Mouse (Mus musculus): Measurements from ENCODE around the gene Stx4a. TPM values are rescaled to one million over a fixed set of nuclear protein-coding genes. Genes with fewer than 3 reads are reported as not detected.
"Not testable (repeated sequence)": the region's sequence is repeated elsewhere in the genome, so short reads cannot be mapped to it uniquely, and the experiment has no call there.

The Stx4a gene
- 100 to 1,000 TPM in 1 of 2 experiments, 10 to 100 TPM in 1; 99.2 to 104 TPM for total RNA-seq (2021)
- long read RNA-seq, experiment 1, transcript Stx4a-201 (11 exons, 1,456 nt): major isoform, 26 of 41 reads
- long read RNA-seq, experiment 1, partial matches to known transcripts: 4 of 41 reads
- long read RNA-seq, experiment 1, other reads (novel, unspliced or antisense): 9 of 41 reads
- long read RNA-seq, experiment 2, transcript Stx4a-201 (11 exons, 1,456 nt): major isoform, 20 of 34 reads
- long read RNA-seq, experiment 2, partial matches to known transcripts: 7 of 34 reads
- long read RNA-seq, experiment 2, other reads (novel, unspliced or antisense): 4 of 34 reads

GRCm38 (mm10) chr7:127824176-127824871 lies at the start of gene Stx4a, which contains the start of gene Stx1b:
TSS of gene Stx4a (plus strand) at chr7:127824294.
TSS of gene Stx1b (minus strand) at chr7:127824549.
- DNase-seq (ENCODE audit: low spot score in 2 of 2): no peak

- not testable (repeated sequence) for DNase-seq (ENCODE audit: low spot score in 2 of 2)
Measured at GRCm38 (mm10) chr7:127775837-127776236, 48.3 kb upstream of the Stx4a start.

GRCm38 (mm10) chr7:127776426-127776825 lies 47.7 kb upstream of the Stx4a start, which contains the start of gene Setd1a:
TSS of gene Setd1a (plus strand) at chr7:127776670.
- peak; percentile 91 to 92 for DNase-seq (ENCODE audit: low spot score in 2 of 2)

GRCm38 (mm10) chr7:127776878-127777473 lies 47.1 kb upstream of the Stx4a start:
- peak; percentile 93 to 95 for DNase-seq (ENCODE audit: low spot score in 2 of 2)

GRCm38 (mm10) chr7:127777474-127778266 lies 46.4 kb upstream of the Stx4a start:
- peak; percentile 70 to 72 for DNase-seq (ENCODE audit: low spot score in 2 of 2)

- DNase-seq (ENCODE audit: low spot score in 2 of 2): no peak
Measured at GRCm38 (mm10) chr7:127778350-127778749, 45.7 kb upstream of the Stx4a start.

GRCm38 (mm10) chr7:127785308-127785707 lies 38.8 kb upstream of the Stx4a start, which contains the start of gene Gm49388:
TSS of gene Gm49388 (plus strand) at chr7:127785608.
- DNase-seq (ENCODE audit: low spot score in 2 of 2): no peak

- DNase-seq (ENCODE audit: low spot score in 2 of 2): no peak
Measured at GRCm38 (mm10) chr7:127797076-127797845, 26.8 kb upstream of the Stx4a start.

- no peak for DNase-seq (ENCODE audit: low spot score in 2 of 2)
Measured at GRCm38 (mm10) chr7:127798591-127798990, 25.5 kb upstream of the Stx4a start.

GRCm38 (mm10) chr7:127799211-127799610 lies 24.9 kb upstream of the Stx4a start:
- DNase-seq (ENCODE audit: low spot score in 2 of 2): no peak

GRCm38 (mm10) chr7:127799738-127800137 lies 24.4 kb upstream of the Stx4a start:
- DNase-seq (ENCODE audit: low spot score in 2 of 2): no peak

GRCm38 (mm10) chr7:127800435-127801009 lies 23.6 kb upstream of the Stx4a start, which contains the start of gene Hsd3b7:
TSS of gene Hsd3b7 (plus strand) at chr7:127800604.
- DNase-seq (ENCODE audit: low spot score in 2 of 2): peak; percentile 92 to 96

GRCm38 (mm10) chr7:127801010-127801621 lies 23.0 kb upstream of the Stx4a start:
- DNase-seq (ENCODE audit: low spot score in 2 of 2): no peak

- no peak for DNase-seq (ENCODE audit: low spot score in 2 of 2)
Measured at GRCm38 (mm10) chr7:127802313-127802712, 21.8 kb upstream of the Stx4a start.

- no peak for DNase-seq (ENCODE audit: low spot score in 2 of 2)
Measured at GRCm38 (mm10) chr7:127808821-127809220, 15.3 kb upstream of the Stx4a start.

GRCm38 (mm10) chr7:127809846-127810245 lies 14.2 kb upstream of the Stx4a start:
- DNase-seq (ENCODE audit: low spot score in 2 of 2): no peak

GRCm38 (mm10) chr7:127810650-127811049 lies 13.4 kb upstream of the Stx4a start:
- DNase-seq (ENCODE audit: low spot score in 2 of 2): no peak

GRCm38 (mm10) chr7:127811240-127811639 lies 12.9 kb upstream of the Stx4a start:
- DNase-seq (ENCODE audit: low spot score in 2 of 2): no peak

GRCm38 (mm10) chr7:127812292-127812691 lies 11.8 kb upstream of the Stx4a start:
- DNase-seq (ENCODE audit: low spot score in 2 of 2): no peak
